Mouse (Mus musculus): ENCODE results near the gene Ube2l6. TPM values are rescaled to one million over a fixed set of nuclear protein-coding genes. Genes with fewer than 3 reads are reported as not detected.

Gene Ube2l6
- polyA plus RNA-seq, 1 experiment from 2014 or later, result 4.7 TPM

- in situ Hi-C loops (cut with MboI; ENCODE audit: low pct_unique_long_range_greater_than_20kb), result no loop called here
- ChIA-PET POLR2A (no interaction called here), CTCF (interaction anchor here (1.1 kb wide), 1 partner anchor 77 kb away, joined by 3 read pairs; no protein-coding TSS in a partner anchor)
- no peak for DNase-seq (ENCODE audit: low read depth, low spot score)
- peaks cover 13% of the 10 kb centered on the region for H3K27me3 ChIP-seq
- TF ChIP-seq CTCF (IDR thresholded peaks at IDR 0.05), result no peak
- no peak for ATAC-seq
Observed at GRCm38 (mm10) chr2:84843654-84844053, 45.0 kb downstream of the Ube2l6 start.

DNA sequence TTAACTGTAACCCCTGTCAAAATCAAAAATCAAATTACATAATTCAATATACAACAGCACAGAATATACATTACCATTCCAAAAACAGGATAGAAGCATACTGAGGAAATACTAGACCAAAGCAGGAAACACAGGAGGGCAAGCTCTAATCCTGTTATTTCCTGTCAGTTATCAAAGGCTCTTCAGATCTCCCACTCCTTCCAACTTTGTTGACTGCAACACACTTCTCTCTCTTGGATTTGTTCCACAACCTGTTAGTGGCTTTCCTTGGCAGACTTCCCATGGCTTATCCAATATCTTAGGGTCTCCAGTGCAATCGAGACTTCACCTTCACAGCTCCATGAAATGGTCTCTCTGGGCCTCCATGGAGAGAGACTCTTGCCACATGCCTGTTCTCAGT, 46.6 kb downstream of the Ube2l6 start:
- in situ Hi-C loops (cut with MboI; ENCODE audit: low pct_unique_long_range_greater_than_20kb), result no loop called here
- no peak for TF ChIP-seq CTCF (IDR thresholded peaks at IDR 0.05)
- peaks cover 5% of the 10 kb centered on the region for H3K27me3 ChIP-seq
- ATAC-seq, result no peak
- CTCF ChIA-PET, result no interaction called here
- POLR2A ChIA-PET, result no interaction called here
- no peak for DNase-seq (ENCODE audit: low read depth, low spot score)

DNA sequence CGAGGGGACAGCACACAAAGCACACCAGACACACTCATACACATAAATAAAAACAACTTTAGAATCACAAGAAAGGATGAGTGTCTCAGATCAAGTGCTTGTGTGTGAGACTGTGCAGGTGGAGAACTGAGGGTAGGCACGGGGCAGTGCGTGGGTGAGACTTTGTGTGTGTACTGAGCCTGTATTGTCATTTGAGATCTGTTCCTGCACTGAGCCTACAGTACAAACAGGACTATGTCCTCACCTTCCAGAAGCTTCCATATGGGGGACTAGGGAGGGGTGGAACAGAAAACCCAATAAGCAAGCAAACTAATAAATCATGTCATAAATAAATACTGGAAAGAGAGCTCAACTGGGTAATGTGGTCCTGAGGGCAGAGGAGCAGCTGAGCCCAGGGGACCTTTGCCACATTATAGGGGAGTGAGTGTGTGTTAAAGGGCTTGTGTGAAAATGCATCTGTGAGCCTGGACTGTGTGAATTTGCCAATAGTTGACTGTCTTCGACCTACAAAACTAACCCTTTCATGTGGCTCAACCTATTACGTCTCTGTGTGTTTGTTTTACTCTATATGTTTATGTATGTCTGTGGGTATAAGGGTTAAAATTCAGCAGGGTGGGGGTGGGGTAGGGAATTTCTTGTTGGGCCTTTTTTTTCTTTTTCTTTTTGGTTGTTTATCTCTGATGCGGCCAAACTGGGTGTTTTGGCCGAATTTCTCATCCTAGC, 51.9 kb downstream of the Ube2l6 start:
- no peaks in the 10 kb centered on the region for H3K27me3 ChIP-seq
- ChIA-PET CTCF (interaction anchor here (1.1 kb wide), 1 partner anchor 18 kb away, joined by 3 read pairs; no protein-coding TSS in a partner anchor), POLR2A (no interaction called here)
- ATAC-seq, result no peak
- DNase-seq (ENCODE audit: low read depth, low spot score), result no peak
- in situ Hi-C loops (cut with MboI; ENCODE audit: low pct_unique_long_range_greater_than_20kb), result no loop called here
- no peak for TF ChIP-seq CTCF (IDR thresholded peaks at IDR 0.05)

DNA sequence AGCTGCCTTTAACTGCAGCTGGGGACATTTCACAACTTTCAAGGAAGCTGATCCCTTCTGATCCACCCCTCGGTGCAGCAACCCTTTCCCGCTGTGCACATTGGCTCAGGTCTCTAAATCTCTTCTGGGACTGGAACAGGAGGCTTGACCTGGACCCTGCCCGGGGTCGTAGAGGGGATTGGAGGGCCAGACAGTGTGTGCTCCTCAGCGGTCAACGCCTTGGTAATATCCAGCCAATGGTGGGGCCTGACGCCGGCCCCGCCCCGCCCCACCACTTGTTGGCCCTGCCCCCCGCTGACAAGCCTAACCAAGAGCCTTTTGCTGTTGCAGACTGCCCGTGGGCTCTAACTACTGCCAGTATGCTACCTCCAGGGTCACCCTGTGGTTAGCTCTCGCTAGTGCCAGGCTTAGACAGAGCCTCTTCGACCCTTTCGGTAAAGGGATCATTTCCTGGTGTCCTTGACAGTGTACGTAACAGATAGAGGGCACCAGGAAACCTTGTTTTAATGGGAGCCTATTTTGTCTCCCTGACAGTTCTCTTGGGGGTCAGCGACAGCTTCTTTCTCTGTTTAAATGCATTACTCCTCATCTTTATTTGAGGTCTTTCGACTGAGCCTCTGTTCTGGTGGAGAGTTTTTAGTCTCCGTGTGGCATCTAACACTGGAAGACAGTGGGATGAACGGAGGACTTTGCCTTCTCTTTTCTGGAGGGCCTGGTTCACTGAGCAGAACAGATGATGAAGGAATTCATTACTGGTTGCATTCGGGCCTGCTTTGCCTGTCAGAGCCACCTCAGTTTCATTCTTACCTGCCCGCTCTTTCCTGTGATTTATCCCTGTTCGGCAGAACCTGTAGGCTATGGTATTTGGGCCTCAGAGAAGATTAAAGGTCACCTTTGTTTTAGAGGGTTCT, 52.8 kb downstream of the Ube2l6 start:
- DNase-seq (ENCODE audit: low read depth, low spot score), result no peak
- POLR2A ChIA-PET, result no interaction called here
- CTCF ChIA-PET, result interaction anchor here (0.8 to 5.3 kb wide), 3 partner anchors 16 to 20 kb away, joined by 3 to 44 read pairs (median 3); no protein-coding TSS in a partner anchor
- no peak for TF ChIP-seq CTCF (IDR thresholded peaks at IDR 0.05)
- H3K27me3 ChIP-seq, result no peaks in the 10 kb centered on the region
- in situ Hi-C loops (cut with MboI; ENCODE audit: low pct_unique_long_range_greater_than_20kb), result no loop called here
- no peak for ATAC-seq

DNA sequence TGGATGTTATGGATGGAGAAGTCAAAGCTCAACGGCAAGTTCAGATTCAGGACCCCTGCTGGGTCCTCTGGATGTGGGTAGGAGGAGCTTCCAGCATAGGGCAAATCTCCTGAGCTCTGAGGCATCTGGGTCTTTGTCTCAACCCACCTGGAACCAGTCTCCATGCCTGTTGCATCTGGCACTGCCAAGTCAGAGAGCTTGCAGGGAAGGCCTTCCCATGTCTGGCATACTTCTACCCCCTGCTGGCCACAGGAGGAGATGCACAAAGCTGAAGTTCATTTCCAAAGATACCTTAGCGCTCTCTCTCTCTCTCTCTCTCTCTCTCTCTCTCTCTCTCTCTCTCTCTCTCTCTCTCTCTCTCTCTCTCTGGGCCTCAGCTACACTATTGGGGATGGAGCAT, 57.1 kb downstream of the Ube2l6 start:
- ChIA-PET CTCF (interaction anchor here (0.7 to 6.6 kb wide), 9 partner anchors 9 to 126 kb away, joined by 3 to 71 read pairs (median 6); partner anchors contain the start of genes Slc43a1 and Smtnl1), POLR2A (interaction anchor here (0.6 kb wide), 1 partner anchor 26 kb away, joined by 4 read pairs; no protein-coding TSS in a partner anchor)
- in situ Hi-C loops (cut with MboI; ENCODE audit: low pct_unique_long_range_greater_than_20kb), result no loop called here
- ATAC-seq (peak; percentile 64), DNase-seq (ENCODE audit: low read depth, low spot score) (no peak)
- H3K27me3 ChIP-seq, result no peaks in the 10 kb centered on the region
- TF ChIP-seq CTCF (IDR thresholded peaks at IDR 0.05), result peak; percentile 79

DNA sequence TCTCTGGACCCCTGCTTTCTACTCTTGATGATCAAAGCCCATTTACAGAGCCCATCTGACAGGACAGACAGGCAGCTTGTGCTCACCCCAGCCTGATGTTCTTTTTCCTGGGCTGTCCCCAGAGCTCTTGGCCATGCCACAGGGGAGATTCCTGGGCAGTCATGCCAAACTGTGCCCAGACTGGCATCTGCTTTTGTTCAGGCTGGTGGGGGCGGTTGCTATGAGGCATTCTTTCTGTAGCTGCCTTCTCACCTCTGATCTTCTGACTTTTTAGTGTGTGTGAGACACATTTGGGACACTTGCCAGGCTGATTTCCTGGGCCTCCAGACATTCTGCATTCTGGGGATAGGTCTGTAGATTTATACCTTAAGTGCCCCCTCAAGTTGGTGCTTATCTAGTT, 59.9 kb downstream of the Ube2l6 start:
- POLR2A ChIA-PET, result no interaction called here
- DNase-seq (ENCODE audit: low read depth, low spot score) (no peak), ATAC-seq (peak; percentile 51)
- no peak for TF ChIP-seq CTCF (IDR thresholded peaks at IDR 0.05)
- no peaks in the 10 kb centered on the region for H3K27me3 ChIP-seq
- in situ Hi-C loops (cut with MboI; ENCODE audit: low pct_unique_long_range_greater_than_20kb), result no loop called here
- CTCF ChIA-PET, result interaction anchor here (1.3 to 6.6 kb wide), 2 partner anchors 9 to 28 kb away, joined by 5 to 71 read pairs; no protein-coding TSS in a partner anchor

Other genes starting within 250 kb of the Ube2l6 start
- gene Ctnnd1, start 148.1 kb upstream of the Ube2l6 start, polyA plus RNA-seq (2021), result 102 TPM
- 0.10 TPM for gene Btbd18, start 139.7 kb upstream of the Ube2l6 start, polyA plus RNA-seq (2021)
- 60.4 TPM for gene Selenoh, start 128.1 kb upstream of the Ube2l6 start, polyA plus RNA-seq (2021)
- gene Gm28635, start 120.8 kb upstream of the Ube2l6 start, polyA plus RNA-seq (2021), result not detected
- gene Med19, start 120.4 kb upstream of the Ube2l6 start, polyA plus RNA-seq (2021), result 30.6 TPM
- gene Tmx2, start 119.7 kb upstream of the Ube2l6 start, polyA plus RNA-seq (2021), result 244 TPM
- gene Zdhhc5, start 83.6 kb upstream of the Ube2l6 start, polyA plus RNA-seq (2021), result 65.0 TPM
- 11.9 TPM for gene Clp1, start 71.5 kb upstream of the Ube2l6 start, polyA plus RNA-seq (2021)
- gene Ypel4, start 64.8 kb upstream of the Ube2l6 start, polyA plus RNA-seq (2021), result 11.6 TPM
- 3.1 TPM for gene Gm19426, start 55.2 kb upstream of the Ube2l6 start, polyA plus RNA-seq (2021)
- 0.14 TPM for gene Serping1, start 23.4 kb upstream of the Ube2l6 start, polyA plus RNA-seq (2021)
- not detected for gene Smtnl1, start 23.8 kb downstream of the Ube2l6 start, polyA plus RNA-seq (2021)
- 56.5 TPM for gene Timm10, start 28.2 kb downstream of the Ube2l6 start, polyA plus RNA-seq (2021)
- gene Slc43a1, start 40.0 kb downstream of the Ube2l6 start, polyA plus RNA-seq (2021), result 0.22 TPM
- 0.82 TPM for gene Rtn4rl2, start 87.9 kb downstream of the Ube2l6 start, polyA plus RNA-seq (2021)
- gene Slc43a3, start 137.8 kb downstream of the Ube2l6 start, polyA plus RNA-seq (2021), result not detected
- not detected for gene Prg2, start 181.6 kb downstream of the Ube2l6 start, polyA plus RNA-seq (2021)
- not detected for gene Prg3, start 189.4 kb downstream of the Ube2l6 start, polyA plus RNA-seq (2021)
- gene Ssrp1, start 238.4 kb downstream of the Ube2l6 start, polyA plus RNA-seq (2021), result 224 TPM
- 0.27 TPM for gene P2rx3, start 238.6 kb downstream of the Ube2l6 start, polyA plus RNA-seq (2021)
- 105 TPM for gene Tnks1bp1, start 249.2 kb downstream of the Ube2l6 start, polyA plus RNA-seq (2021)

Measured in Patski (cell line).